Mouse (Mus musculus) activated CD4-positive, CD25-positive, alpha-beta regulatory T cell, adult 4 months (primary cell): ENCODE results near the gene Prr29. TPM values are rescaled to one million over a fixed set of nuclear protein-coding genes. Genes with fewer than 3 reads are reported as not detected.

ENCODE experiments used
- ATAC-seq: one replicate; pipeline ENCODE4 v1.8.0; 2017
- polyA plus RNA-seq, 2 experiments: library from polyadenylated mRNA; unstranded; fragments of 100-300 nt; shearing (Covaris generic); gene quantifications; one replicate each; pipeline ENCODE4 v1.2.1; 2017

The Prr29 gene
- polyA plus RNA-seq, 2 experiments from 2014 or later, result 1.1 to 1.2 TPM

DNA sequence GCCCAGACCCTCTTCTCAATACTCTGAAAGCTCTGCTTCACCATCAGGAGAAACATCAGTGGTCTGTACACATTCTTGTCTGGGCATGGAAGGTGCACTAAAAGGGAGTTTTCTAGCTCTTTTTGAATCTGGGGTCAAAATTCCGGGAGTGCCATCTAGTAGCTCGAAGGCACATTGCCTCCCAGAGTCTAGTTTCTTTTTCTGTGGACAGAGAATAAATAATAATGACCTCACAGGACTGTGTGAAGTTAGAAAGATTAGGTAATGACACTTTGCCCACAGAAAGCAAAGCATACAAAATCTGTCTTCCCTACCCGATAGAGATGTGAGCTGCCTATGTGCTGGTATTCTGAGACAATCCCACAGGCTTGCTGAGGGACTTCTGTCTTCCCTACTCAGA, 45.2 kb downstream of the Prr29 start:
- no peak for ATAC-seq

DNA sequence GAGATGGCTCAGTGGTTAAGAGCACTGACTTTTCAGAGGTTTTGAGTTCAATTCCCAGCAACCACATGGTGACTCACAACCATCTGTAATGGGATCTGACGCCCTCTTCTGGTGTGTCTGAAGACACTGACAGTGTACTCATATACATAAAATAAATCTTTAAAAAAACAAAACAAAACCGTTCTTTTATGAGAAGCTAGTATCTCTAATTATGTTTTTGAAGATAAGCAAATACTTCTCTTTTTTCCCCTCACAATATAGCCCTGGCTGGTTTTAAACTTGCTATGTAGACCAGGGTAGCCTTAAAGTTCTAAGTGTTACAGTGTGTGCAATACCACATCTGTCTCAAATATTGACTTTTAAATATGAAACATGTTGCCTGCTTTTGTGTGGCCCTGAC, 45.9 kb downstream of the Prr29 start:
- no peak for ATAC-seq

GRCm38 (mm10) chr11:106412641-106413360, 47.5 kb downstream of the Prr29 start:
- ATAC-seq, result no peak

DNA sequence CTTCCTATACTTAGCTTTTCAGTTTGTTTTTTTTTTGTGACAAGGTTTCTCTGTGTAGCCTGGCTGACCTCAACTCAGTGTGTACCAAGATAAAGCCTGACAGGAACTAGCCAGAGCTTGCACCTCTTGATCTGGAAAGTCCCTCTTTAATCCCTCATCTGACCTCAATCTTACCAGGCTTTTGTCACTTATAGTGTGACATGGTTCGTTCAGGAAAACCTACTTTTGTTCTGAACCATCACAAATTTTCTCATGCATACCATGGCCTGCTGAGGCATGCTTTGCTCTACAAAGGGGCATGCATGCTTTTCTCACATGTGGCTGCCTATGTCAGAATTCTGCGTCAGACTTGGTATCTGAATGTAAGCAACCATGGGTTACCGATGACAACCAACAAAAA, 51.1 kb downstream of the Prr29 start:
- peak; percentile 43 for ATAC-seq

GRCm38 (mm10) chr11:106417860-106418259, 52.6 kb downstream of the Prr29 start:
- no peak for ATAC-seq

GRCm38 (mm10) chr11:106418622-106419196, 53.4 kb downstream of the Prr29 start:
- no peak for ATAC-seq

GRCm38 (mm10) chr11:106419262-106420102, 54.2 kb downstream of the Prr29 start:
- no peak for ATAC-seq

- ATAC-seq, result no peak
Observed at GRCm38 (mm10) chr11:106425201-106425600, 59.9 kb downstream of the Prr29 start.

DNA sequence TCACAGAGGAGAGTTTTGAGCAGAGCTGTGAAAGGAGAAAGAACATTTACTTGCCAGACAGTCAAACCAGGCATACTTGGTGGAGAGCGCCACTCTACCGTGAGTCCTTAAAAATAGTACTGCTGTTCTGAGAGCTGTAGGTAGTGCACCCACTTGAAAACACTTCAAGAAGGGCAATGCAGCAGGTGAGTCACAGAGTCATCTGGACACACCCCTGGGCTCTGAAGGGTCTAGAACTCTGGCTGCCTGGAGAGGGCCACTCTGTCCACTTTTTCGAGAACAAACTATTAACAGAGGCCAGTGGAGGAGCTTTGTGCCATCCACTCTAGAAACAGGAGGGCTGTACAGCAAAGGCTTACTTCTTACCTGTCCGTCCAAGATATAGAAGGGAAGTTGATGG, 61.2 kb downstream of the Prr29 start:
- ATAC-seq, result no peak

Other genes with a start within 250 kb of the Prr29 start
- not detected for gene Gm10840, start 204.6 kb upstream of the Prr29 start, polyA plus RNA-seq
- 100 to 1,000 TPM; 633 to 743 TPM for gene Limd2, start 204.6 kb upstream of the Prr29 start, polyA plus RNA-seq
- gene Strada, start 163.3 kb upstream of the Prr29 start, polyA plus RNA-seq, result 10 to 100 TPM; 30.1 to 33.5 TPM
- gene Ccdc47, start 149.1 kb upstream of the Prr29 start, polyA plus RNA-seq, result 10 to 100 TPM; 65.0 to 74.5 TPM
- gene Ddx42, start 148.5 kb upstream of the Prr29 start, polyA plus RNA-seq, result 10 to 100 TPM; 59.1 to 71.5 TPM
- gene Ftsj3, start 109.4 kb upstream of the Prr29 start, polyA plus RNA-seq, result 10 to 100 TPM; 43.4 to 53.4 TPM
- gene Psmc5, start 109.3 kb upstream of the Prr29 start, polyA plus RNA-seq, result 100 to 1,000 TPM; 140 to 180 TPM
- gene Smarcd2, start 92.5 kb upstream of the Prr29 start, polyA plus RNA-seq, result 10 to 100 TPM; 17.6 to 23.2 TPM
- under 1 TPM; 0.12 to 0.43 TPM for gene Tcam1, start 88.8 kb upstream of the Prr29 start, polyA plus RNA-seq
- not detected for gene Gh, start 63.6 kb upstream of the Prr29 start, polyA plus RNA-seq
- 10 to 100 TPM; 48.0 to 77.5 TPM for gene Cd79b, start 50.7 kb upstream of the Prr29 start, polyA plus RNA-seq
- gene Scn4a, start 12.2 kb upstream of the Prr29 start, polyA plus RNA-seq, result under 1 TPM in 1 of 2 experiments, not detected in 1; 0.09 TPM
- gene Icam2, start 22.6 kb downstream of the Prr29 start, polyA plus RNA-seq, result 100 to 1,000 TPM in 1 of 2 experiments, 10 to 100 TPM in 1; 94.3 to 114 TPM
- gene Ern1, start 122.4 kb downstream of the Prr29 start, polyA plus RNA-seq, result 1 to 10 TPM; 1.9 to 2.4 TPM
- gene Tex2, start 248.0 kb downstream of the Prr29 start, polyA plus RNA-seq, result 10 to 100 TPM; 25.6 to 32.9 TPM